Mouse (Mus musculus): Measurements from ENCODE around the gene Slco3a1. TPM values are rescaled to one million over a fixed set of nuclear protein-coding genes. Genes with fewer than 3 reads are reported as not detected.

Slco3a1 gene
- polyA plus RNA-seq, 1 experiment from 2014 or later = 10.4 TPM

GRCm38 (mm10) chr7:74464638-74465037 is 89.9 kb downstream of the Slco3a1 start:
- H3K4me1 ChIP-seq (replicated peaks; ENCODE audit: control insufficient read depth, insufficient read depth, low read length) = no peaks in the 10 kb centered on the region; the same call in 1 of the 2 replicates

GRCm38 (mm10) chr7:74462451-74462850 is 92.1 kb downstream of the Slco3a1 start:
- Histone ChIP-seq H3K36me3 (ENCODE audit: control insufficient read depth, insufficient read depth, low read length) (no peaks in the 10 kb centered on the region), H3K4me2 (replicated peaks; ENCODE audit: low read depth, low read length) (no peak overlapping the region), H3K27me3 (ENCODE audit: control insufficient read depth, insufficient read depth, low read length) (no peaks in the 10 kb centered on the region), H3K9me3 (ENCODE audit: control insufficient read depth, low read length) (no peaks in the 10 kb centered on the region), H3K27ac (ENCODE audit: low read depth, low read length) (no peak overlapping the region), H3K4me3 (ENCODE audit: low read depth, low read length) (no peak overlapping the region), H3K4me1 (replicated peaks; ENCODE audit: control insufficient read depth, insufficient read depth, low read length) (no peaks in the 10 kb centered on the region), H3K9ac (ENCODE audit: low read depth, low read length) (no peak overlapping the region)
- ATAC-seq (ENCODE audit: low FRiP score) (no peak), DNase-seq (ENCODE audit: low spot score) (no peak)
- 63% methylated on average over 4 of the region's 4 CpGs for WGBS

More at GRCm38 (mm10) chr7:74464638-74465037, 89.9 kb downstream of the Slco3a1 start:
- WGBS = 85% methylated on average over 7 of the region's 7 CpGs
- Histone ChIP-seq H3K27ac (ENCODE audit: low read depth, low read length) (no peak overlapping the region), H3K4me2 (replicated peaks; ENCODE audit: low read depth, low read length) (no peak overlapping the region), H3K9me3 (ENCODE audit: control insufficient read depth, low read length) (no peaks in the 10 kb centered on the region), H3K9ac (ENCODE audit: low read depth, low read length) (no peak overlapping the region), H3K4me3 (ENCODE audit: low read depth, low read length) (no peak overlapping the region), H3K36me3 (ENCODE audit: control insufficient read depth, insufficient read depth, low read length) (no peaks in the 10 kb centered on the region), H3K27me3 (ENCODE audit: control insufficient read depth, insufficient read depth, low read length) (no peaks in the 10 kb centered on the region)
- DNase-seq (ENCODE audit: low spot score) (no peak), ATAC-seq (ENCODE audit: low FRiP score) (no peak)

DNA sequence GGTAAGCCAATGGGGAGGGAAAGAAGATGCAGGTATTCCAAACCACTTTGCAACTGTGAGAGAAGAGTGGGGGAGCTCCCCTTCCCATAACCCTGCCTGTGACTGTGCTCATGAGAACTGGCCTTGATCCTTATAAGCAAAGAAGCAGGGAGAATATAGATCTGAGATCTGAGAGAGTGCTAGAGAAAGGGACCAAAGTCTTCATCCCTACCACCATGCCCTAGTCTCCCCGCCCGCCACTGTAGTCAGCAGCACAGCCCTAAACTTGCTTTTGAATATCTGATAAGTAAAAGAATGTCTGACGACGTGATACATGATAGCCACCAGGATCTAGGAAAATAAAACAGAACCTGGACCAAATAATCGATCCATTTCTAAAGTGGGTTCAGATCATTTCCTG is 92.8 kb downstream of the Slco3a1 start:
- ATAC-seq (ENCODE audit: low FRiP score) = no peak
- H3K9me3 ChIP-seq (ENCODE audit: control insufficient read depth, low read length) = no peaks in the 10 kb centered on the region
- H3K4me2 ChIP-seq (replicated peaks; ENCODE audit: low read depth, low read length) = no peak overlapping the region
- no peak overlapping the region for H3K4me3 ChIP-seq (ENCODE audit: low read depth, low read length)
- no peak overlapping the region for H3K9ac ChIP-seq (ENCODE audit: low read depth, low read length)
- DNase-seq (ENCODE audit: low spot score) = no peak
- H3K4me1 ChIP-seq (replicated peaks; ENCODE audit: control insufficient read depth, insufficient read depth, low read length) = no peaks in the 10 kb centered on the region
- H3K36me3 ChIP-seq (ENCODE audit: control insufficient read depth, insufficient read depth, low read length) = no peaks in the 10 kb centered on the region
- 91% methylated on average over 5 of the region's 5 CpGs for WGBS
- no peaks in the 10 kb centered on the region for H3K27me3 ChIP-seq (ENCODE audit: control insufficient read depth, insufficient read depth, low read length)
- H3K27ac ChIP-seq (ENCODE audit: low read depth, low read length) = no peak overlapping the region

DNA sequence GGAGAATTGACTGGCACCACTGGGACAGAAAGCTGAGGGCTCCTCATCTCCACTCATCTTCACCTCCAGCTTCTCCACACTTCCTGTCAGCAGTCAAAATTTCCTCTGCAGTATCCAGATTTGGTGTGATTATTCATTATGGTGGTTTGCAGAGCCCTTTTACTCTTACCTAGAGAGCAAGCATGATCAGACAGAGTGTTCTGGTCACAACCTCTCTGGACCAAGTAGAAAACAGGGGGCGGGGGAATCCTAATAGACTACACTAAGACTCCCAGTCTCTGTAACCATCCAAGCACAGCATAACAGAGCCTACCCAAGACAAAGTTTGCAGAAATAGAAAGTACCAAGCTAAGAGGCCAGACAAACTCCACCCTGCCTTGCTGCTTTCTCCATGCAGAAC is 93.4 kb downstream of the Slco3a1 start:
- no peaks in the 10 kb centered on the region for H3K9me3 ChIP-seq (ENCODE audit: control insufficient read depth, low read length)
- no peak overlapping the region for H3K9ac ChIP-seq (ENCODE audit: low read depth, low read length)
- H3K4me3 ChIP-seq (ENCODE audit: low read depth, low read length) = no peak overlapping the region
- DNase-seq (ENCODE audit: low spot score) = no peak
- H3K4me2 ChIP-seq (replicated peaks; ENCODE audit: low read depth, low read length) = no peak overlapping the region
- 93% methylated on average over 1 of the region's 1 CpGs for WGBS
- no peaks in the 10 kb centered on the region for H3K27me3 ChIP-seq (ENCODE audit: control insufficient read depth, insufficient read depth, low read length)
- H3K4me1 ChIP-seq (replicated peaks; ENCODE audit: control insufficient read depth, insufficient read depth, low read length) = no peaks in the 10 kb centered on the region
- no peak overlapping the region for H3K27ac ChIP-seq (ENCODE audit: low read depth, low read length)
- no peaks in the 10 kb centered on the region for H3K36me3 ChIP-seq (ENCODE audit: control insufficient read depth, insufficient read depth, low read length)
- ATAC-seq (ENCODE audit: low FRiP score) = no peak

DNA sequence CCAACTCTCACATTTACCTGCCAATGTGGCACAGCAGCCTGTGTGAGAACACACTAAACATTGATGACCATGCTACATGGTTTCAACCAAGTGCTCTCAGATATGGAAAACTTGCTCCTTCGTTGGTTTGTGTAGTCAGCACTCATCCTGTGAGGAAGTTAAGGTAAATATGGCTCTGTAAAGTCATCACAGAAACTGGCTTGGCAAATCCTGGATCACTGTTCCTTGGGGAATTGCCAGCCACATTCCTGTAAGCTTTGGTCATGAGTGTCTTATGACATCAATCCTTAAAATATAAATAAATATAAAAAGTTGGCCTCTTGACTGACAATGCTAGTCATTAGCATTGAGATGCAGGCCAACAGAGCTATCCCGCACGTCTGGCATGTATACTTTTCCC is 94.8 kb downstream of the Slco3a1 start:
- H3K4me2 ChIP-seq (replicated peaks; ENCODE audit: low read depth, low read length) = no peak overlapping the region
- ATAC-seq (ENCODE audit: low FRiP score) (no peak), DNase-seq (ENCODE audit: low spot score) (no peak)
- H3K36me3 ChIP-seq (ENCODE audit: control insufficient read depth, insufficient read depth, low read length) = no peaks in the 10 kb centered on the region
- no peak overlapping the region for H3K4me3 ChIP-seq (ENCODE audit: low read depth, low read length)
- 88% methylated on average over 3 of the region's 3 CpGs for WGBS
- H3K27ac ChIP-seq (ENCODE audit: low read depth, low read length) = no peak overlapping the region
- H3K4me1 ChIP-seq (replicated peaks; ENCODE audit: control insufficient read depth, insufficient read depth, low read length) = no peaks in the 10 kb centered on the region
- H3K9me3 ChIP-seq (ENCODE audit: control insufficient read depth, low read length) = no peaks in the 10 kb centered on the region
- no peak overlapping the region for H3K9ac ChIP-seq (ENCODE audit: low read depth, low read length)
- H3K27me3 ChIP-seq (ENCODE audit: control insufficient read depth, insufficient read depth, low read length) = no peaks in the 10 kb centered on the region

- no peaks in the 10 kb centered on the region for H3K4me1 ChIP-seq (replicated peaks; ENCODE audit: control insufficient read depth, insufficient read depth, low read length)
- H3K27ac ChIP-seq (ENCODE audit: low read depth, low read length) = no peak overlapping the region
- no peaks in the 10 kb centered on the region for H3K36me3 ChIP-seq (ENCODE audit: control insufficient read depth, insufficient read depth, low read length)
- H3K4me2 ChIP-seq (replicated peaks; ENCODE audit: low read depth, low read length) = no peak overlapping the region
- no peaks in the 10 kb centered on the region for H3K27me3 ChIP-seq (ENCODE audit: control insufficient read depth, insufficient read depth, low read length)
- WGBS = 73% methylated on average over 5 of the region's 5 CpGs
- no peak overlapping the region for H3K9ac ChIP-seq (ENCODE audit: low read depth, low read length)
- DNase-seq (ENCODE audit: low spot score) = no peak
- H3K9me3 ChIP-seq (ENCODE audit: control insufficient read depth, low read length) = no peaks in the 10 kb centered on the region
- ATAC-seq (ENCODE audit: low FRiP score) = no peak
- H3K4me3 ChIP-seq (ENCODE audit: low read depth, low read length) = no peak overlapping the region
These were observed 95.3 kb downstream of the Slco3a1 start for GRCm38 (mm10) chr7:74459277-74459676.

GRCm38 (mm10) chr7:74458475-74459221 is 95.9 kb downstream of the Slco3a1 start:
- Histone ChIP-seq H3K36me3 (ENCODE audit: control insufficient read depth, insufficient read depth, low read length) (no peaks in the 10 kb centered on the region), H3K4me3 (ENCODE audit: low read depth, low read length) (no peak overlapping the region), H3K27me3 (ENCODE audit: control insufficient read depth, insufficient read depth, low read length) (no peaks in the 10 kb centered on the region), H3K4me1 (replicated peaks; ENCODE audit: control insufficient read depth, insufficient read depth, low read length) (no peaks in the 10 kb centered on the region), H3K9ac (ENCODE audit: low read depth, low read length) (no peak overlapping the region), H3K27ac (ENCODE audit: low read depth, low read length) (no peak overlapping the region), H3K4me2 (replicated peaks; ENCODE audit: low read depth, low read length) (no peak overlapping the region), H3K9me3 (ENCODE audit: control insufficient read depth, low read length) (no peaks in the 10 kb centered on the region)
- whole genome bisulfite sequencing = 82% methylated on average over 8 of the region's 8 CpGs
- ATAC-seq (ENCODE audit: low FRiP score) = no peak
- no peak for DNase-seq (ENCODE audit: low spot score)

DNA sequence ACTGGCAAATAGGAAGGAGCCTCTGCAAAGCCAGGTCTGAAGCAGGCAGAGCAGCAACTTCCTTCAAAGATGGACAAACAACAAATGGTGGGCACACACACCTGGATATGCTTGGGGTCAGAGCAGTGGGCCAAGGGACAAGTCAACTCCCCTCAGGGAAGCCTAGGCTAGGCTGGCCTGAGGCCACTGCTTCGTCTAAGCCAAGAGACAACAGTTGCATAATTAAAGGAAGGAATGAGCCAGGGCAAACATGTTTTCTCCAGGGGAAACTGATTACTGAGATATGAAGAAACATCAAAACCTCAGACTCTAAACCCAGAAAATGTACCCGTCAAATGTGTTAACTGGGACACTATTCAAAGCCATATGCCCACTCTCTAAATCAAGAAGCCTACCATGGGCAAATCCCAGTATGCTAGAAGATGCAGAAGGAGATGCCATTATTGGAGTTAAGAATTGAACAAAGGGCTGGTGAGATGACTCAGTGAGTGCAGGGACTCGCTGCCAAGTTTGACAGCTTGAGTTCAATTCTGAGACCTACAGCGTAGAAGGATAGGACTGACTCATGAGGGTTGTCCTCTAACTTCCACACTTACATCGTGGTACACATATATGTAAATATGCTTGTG is 97.1 kb downstream of the Slco3a1 start:
- Histone ChIP-seq H3K4me1 (replicated peaks; ENCODE audit: control insufficient read depth, insufficient read depth, low read length) (no peaks in the 10 kb centered on the region), H3K9ac (ENCODE audit: low read depth, low read length) (no peak overlapping the region), H3K4me3 (ENCODE audit: low read depth, low read length) (no peak overlapping the region), H3K36me3 (ENCODE audit: control insufficient read depth, insufficient read depth, low read length) (no peaks in the 10 kb centered on the region), H3K4me2 (replicated peaks; ENCODE audit: low read depth, low read length) (no peak overlapping the region), H3K27ac (ENCODE audit: low read depth, low read length) (no peak overlapping the region), H3K9me3 (ENCODE audit: control insufficient read depth, low read length) (no peaks in the 10 kb centered on the region), H3K27me3 (ENCODE audit: control insufficient read depth, insufficient read depth, low read length) (no peaks in the 10 kb centered on the region)
- ATAC-seq (ENCODE audit: low FRiP score) (no peak), DNase-seq (ENCODE audit: low spot score) (no peak)
- 88% methylated on average over 5 of the region's 5 CpGs for WGBS

DNA sequence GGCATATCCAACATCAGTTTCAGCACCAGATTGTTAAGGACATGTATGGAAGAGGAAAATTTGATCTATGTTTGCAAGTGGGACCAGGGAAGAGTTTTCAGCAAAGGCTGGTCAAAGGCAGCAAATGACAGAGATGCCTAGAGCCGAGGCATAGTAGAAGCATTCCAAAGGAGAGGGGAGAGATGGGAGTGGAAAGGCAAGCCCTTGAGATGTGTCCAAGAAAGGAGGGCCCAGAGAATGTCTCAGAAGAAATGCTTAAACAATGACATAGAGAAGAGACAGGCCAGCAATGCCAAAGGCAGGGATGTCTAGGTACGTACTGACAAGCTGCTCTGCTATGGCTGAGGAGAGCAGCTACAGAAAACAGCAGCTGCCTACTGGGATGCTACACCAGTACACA is 97.8 kb downstream of the Slco3a1 start:
- H3K36me3 ChIP-seq (ENCODE audit: control insufficient read depth, insufficient read depth, low read length) = no peaks in the 10 kb centered on the region
- H3K9ac ChIP-seq (ENCODE audit: low read depth, low read length) = no peak overlapping the region
- no peaks in the 10 kb centered on the region for H3K9me3 ChIP-seq (ENCODE audit: control insufficient read depth, low read length)
- no peak overlapping the region for H3K4me3 ChIP-seq (ENCODE audit: low read depth, low read length)
- no peak overlapping the region for H3K27ac ChIP-seq (ENCODE audit: low read depth, low read length)
- H3K4me1 ChIP-seq (replicated peaks; ENCODE audit: control insufficient read depth, insufficient read depth, low read length) = no peaks in the 10 kb centered on the region
- WGBS = 100% methylated on average over 2 of the region's 2 CpGs
- ATAC-seq (ENCODE audit: low FRiP score) = no peak
- no peak overlapping the region for H3K4me2 ChIP-seq (replicated peaks; ENCODE audit: low read depth, low read length)
- no peaks in the 10 kb centered on the region for H3K27me3 ChIP-seq (ENCODE audit: control insufficient read depth, insufficient read depth, low read length)
- no peak for DNase-seq (ENCODE audit: low spot score)

Data from hindbrain, embryonic 11.5 days (tissue).